Mouse (Mus musculus) lung, embryonic 15.5 days (tissue): ENCODE results near the gene Togaram1. TPM values are rescaled to one million over a fixed set of nuclear protein-coding genes. Genes with fewer than 3 reads are reported as not detected.

Experiments
- ATAC-seq: fragments of 200-750 bp; cut with Nextera tagmentation; 2 replicates; pipeline ENCODE4 v1.8.0; 2017; ENCODE audit warnings: moderate number of reproducible peaks, borderline replicate concordance; ENCODE audit not compliant: low FRiP score, low TSS enrichment; ENCODE audit errors: extremely low read depth
- H3K27ac ChIP-seq: fragments of 300-500 bp; sonication (generic); 2 replicates; pipeline ENCODE4 v1.5.1; 2015; ENCODE audit warnings: moderate library complexity, mild to moderate bottlenecking, inconsistent platforms
- H3K27me3 ChIP-seq: fragments of 300-500 bp; sonication (generic); 2 replicates; pipeline ENCODE4 v1.6.1; 2015; ENCODE audit warnings: inconsistent platforms
- H3K36me3 ChIP-seq: fragments of 300-500 bp; sonication (generic); 2 replicates; pipeline ENCODE4 v1.6.1; 2015; ENCODE audit warnings: inconsistent platforms
- H3K4me1 ChIP-seq: fragments of 300-500 bp; sonication (generic); 2 replicates; pipeline ENCODE4 v1.6.1; 2015; ENCODE audit warnings: inconsistent platforms
- H3K4me2 ChIP-seq: fragments of 300-500 bp; sonication (generic); 2 replicates; pipeline ENCODE4 v1.6.1; 2015; ENCODE audit warnings: inconsistent platforms, mild to moderate bottlenecking, moderate library complexity
- H3K4me3 ChIP-seq: fragments of 300-500 bp; sonication (generic); 2 replicates; pipeline ENCODE4 v1.5.1; 2015; ENCODE audit warnings: mild to moderate bottlenecking, inconsistent platforms
- H3K9ac ChIP-seq: fragments of 300-500 bp; sonication (generic); 2 replicates; pipeline ENCODE4 v1.6.1; 2015; ENCODE audit warnings: inconsistent platforms
- H3K9me3 ChIP-seq: fragments of 300-500 bp; sonication (generic); 2 replicates; pipeline ENCODE4 v1.6.1; 2016; ENCODE audit warnings: inconsistent platforms
- WGBS: fragments of 180-500 bp; shearing (Covaris S2); methylation state at CpG from one replicate; pipeline ENCODE4 v1.1.7; 2015; 5-methylcytosine and 5-hydroxymethylcytosine counted together
- polyA plus RNA-seq: library from polyadenylated mRNA; unstranded; fragments of >200 nt; fragmentation: Nextera tagmentation; extraction: Ambion mirVana; gene quantifications from 2 replicates; pipeline ENCODE4 v1.2.1, GENCODE M21; 2015

The Togaram1 gene
- polyA plus RNA-seq, 1 experiment from 2014 or later, result 26.5 TPM

DNA sequence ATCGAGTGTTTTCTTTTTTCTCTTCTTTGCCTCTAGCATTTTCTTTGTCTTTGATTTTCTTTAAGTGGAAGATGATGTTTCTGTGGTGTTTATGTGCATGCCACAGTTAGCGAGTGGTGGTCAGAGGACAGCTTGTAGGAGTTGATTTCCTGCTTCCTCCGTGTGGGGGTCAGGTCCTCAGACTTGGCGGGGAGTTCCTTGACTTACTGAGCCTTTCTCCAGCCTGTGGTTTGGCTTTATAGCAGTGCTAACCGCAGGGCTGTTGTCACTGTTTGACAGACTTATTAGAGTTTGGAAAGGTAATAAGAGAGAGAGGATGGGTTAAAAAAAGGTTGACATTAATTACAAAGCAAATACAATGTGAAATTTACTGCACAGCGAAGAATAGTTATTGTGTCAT is 10.0 kb downstream of the Togaram1 start:
- H3K9me3 ChIP-seq, result no peaks in the 10 kb centered on the region
- ATAC-seq, result no peak
- 49% methylated on average over 6 of the region's 6 CpGs for WGBS
- H3K36me3 ChIP-seq, result peaks cover 28% of the 10 kb centered on the region
- no peak overlapping the region for H3K4me2 ChIP-seq
- H3K27me3 ChIP-seq, result no peaks in the 10 kb centered on the region
- H3K9ac ChIP-seq, result no peak overlapping the region
- H3K4me3 ChIP-seq, result no peak overlapping the region
- H3K4me1 ChIP-seq, result peaks cover 13% of the 10 kb centered on the region
- no peak overlapping the region for H3K27ac ChIP-seq

DNA sequence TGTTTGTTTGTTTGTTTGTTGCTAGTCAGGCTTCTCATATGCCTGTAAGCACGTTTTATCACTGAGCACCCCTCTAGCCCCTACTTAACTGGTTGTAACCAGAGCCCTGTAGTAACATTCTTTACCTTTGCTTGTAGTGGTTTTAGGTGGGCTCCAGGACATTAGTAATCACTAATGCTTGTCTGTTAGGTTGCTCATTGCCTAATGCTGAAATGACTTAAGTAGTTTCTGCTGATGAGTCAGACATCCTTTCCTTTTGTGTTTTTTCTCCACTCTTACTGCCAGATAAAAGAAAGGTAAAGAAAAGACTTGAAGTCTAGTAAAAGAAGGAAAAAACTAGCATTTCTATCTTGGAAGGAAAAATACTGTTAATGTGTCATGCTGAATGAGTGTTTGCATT is 10.6 kb downstream of the Togaram1 start:
- Histone ChIP-seq H3K27ac (no peak overlapping the region), H3K9ac (no peak overlapping the region), H3K27me3 (no peaks in the 10 kb centered on the region), H3K4me3 (no peak overlapping the region), H3K9me3 (no peaks in the 10 kb centered on the region), H3K4me2 (no peak overlapping the region), H3K36me3 (peaks cover 29% of the 10 kb centered on the region), H3K4me1 (peaks cover 7% of the 10 kb centered on the region)
- WGBS, result 31% methylated on average over 1 of the region's 1 CpGs
- no peak for ATAC-seq

DNA sequence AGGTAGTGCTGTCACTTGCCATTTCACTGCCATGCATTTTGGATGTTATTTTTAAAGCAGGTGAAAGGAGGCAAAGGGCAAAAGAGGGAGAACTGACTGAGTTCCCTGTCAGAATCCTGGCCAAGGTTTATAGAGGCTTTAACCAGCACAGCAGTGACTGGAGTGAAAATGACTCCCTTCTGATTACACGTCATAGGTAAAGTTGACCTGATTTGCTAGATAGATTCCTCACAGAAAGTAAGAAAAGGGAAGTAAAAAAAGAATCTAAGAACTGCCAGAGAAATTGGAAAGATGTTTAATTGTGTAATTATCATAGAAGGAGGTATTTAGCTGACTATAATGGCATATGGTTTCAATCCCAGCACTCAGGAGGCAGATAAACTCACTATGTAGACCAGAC is 11.9 kb downstream of the Togaram1 start:
- ATAC-seq, result no peak
- Histone ChIP-seq H3K4me1 (no peaks in the 10 kb centered on the region), H3K9me3 (no peaks in the 10 kb centered on the region), H3K36me3 (peaks cover 33% of the 10 kb centered on the region), H3K9ac (no peak overlapping the region), H3K27ac (no peak overlapping the region), H3K27me3 (no peaks in the 10 kb centered on the region), H3K4me3 (no peak overlapping the region), H3K4me2 (no peak overlapping the region)
- 87% methylated on average over 1 of the region's 1 CpGs for WGBS

DNA sequence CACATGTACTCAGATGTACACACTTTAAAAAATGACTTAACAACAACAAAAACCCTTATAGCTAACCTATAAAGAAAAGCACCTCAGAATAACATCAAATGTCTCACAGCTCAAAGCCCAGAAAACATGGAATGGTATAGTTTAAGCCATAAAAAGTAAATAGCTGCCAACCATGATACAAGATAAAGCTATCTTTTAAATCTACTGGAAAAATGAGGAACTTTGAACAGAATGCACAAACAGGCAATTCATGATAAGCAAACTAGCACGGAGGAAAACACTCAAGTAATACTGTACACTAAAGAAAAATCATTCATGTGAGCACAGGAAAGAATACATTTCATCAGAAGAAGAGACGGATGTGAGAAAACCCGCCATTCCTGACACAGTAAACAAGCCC is 42.1 kb downstream of the Togaram1 start:
- Histone ChIP-seq H3K27me3 (no peaks in the 10 kb centered on the region), H3K36me3 (peaks cover 71% of the 10 kb centered on the region), H3K9ac (no peak overlapping the region), H3K4me2 (no peak overlapping the region), H3K27ac (no peak overlapping the region), H3K4me1 (no peaks in the 10 kb centered on the region), H3K9me3 (no peaks in the 10 kb centered on the region), H3K4me3 (no peak overlapping the region)
- WGBS, result 90% methylated on average over 3 of the region's 3 CpGs
- no peak for ATAC-seq

DNA sequence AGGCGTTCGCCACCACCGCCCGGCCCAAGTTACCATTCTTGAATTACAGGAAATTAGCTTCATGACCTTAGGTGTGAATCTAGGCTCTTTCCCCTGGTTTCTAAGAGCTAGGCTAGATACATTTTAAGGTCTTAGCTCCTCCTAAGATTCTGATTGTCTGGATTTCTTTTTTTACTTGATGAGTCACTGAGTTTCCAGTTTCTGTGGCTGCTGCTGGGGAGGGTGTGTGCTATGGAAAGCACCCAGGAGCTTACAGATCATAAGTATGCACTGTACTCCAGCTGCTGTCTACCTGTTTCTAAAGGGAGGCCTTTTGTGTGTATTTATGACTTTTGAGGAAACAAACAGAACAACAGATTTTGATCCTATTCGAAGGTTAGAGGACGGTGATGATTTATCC is 57.2 kb downstream of the Togaram1 start:
- Histone ChIP-seq H3K36me3 (peaks cover 9% of the 10 kb centered on the region), H3K4me3 (no peak overlapping the region), H3K27ac (no peak overlapping the region), H3K9ac (no peak overlapping the region), H3K4me2 (no peak overlapping the region), H3K9me3 (no peaks in the 10 kb centered on the region), H3K27me3 (no peaks in the 10 kb centered on the region), H3K4me1 (no peaks in the 10 kb centered on the region)
- 98% methylated on average over 6 of the region's 6 CpGs for WGBS
- no peak for ATAC-seq

DNA sequence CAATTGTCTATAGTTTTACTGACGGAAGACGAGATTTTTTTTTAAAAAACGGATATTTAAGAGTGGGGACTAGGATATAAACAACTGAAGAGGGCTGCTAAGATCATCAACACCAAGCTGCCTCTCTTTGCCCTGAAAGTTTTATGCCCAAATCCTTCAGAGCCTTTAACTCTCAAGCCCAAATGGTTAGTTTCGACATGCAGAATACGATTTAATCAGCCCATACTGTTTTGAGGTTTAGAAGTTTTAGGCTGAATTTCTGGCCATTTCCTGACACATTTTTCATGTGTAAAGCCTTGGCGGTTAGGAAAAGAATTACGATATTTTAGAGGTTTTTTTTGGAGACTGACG is 70.2 kb downstream of the Togaram1 start:
- H3K4me3 ChIP-seq, result peak overlapping the region; percentile 95
- peaks cover 22% of the 10 kb centered on the region for H3K4me1 ChIP-seq
- H3K36me3 ChIP-seq, result no peaks in the 10 kb centered on the region
- H3K4me2 ChIP-seq, result peak overlapping the region; percentile 60
- no peak overlapping the region; the same call in 1 of the 2 replicates for H3K9ac ChIP-seq
- no peaks in the 10 kb centered on the region for H3K27me3 ChIP-seq
- H3K9me3 ChIP-seq, result no peaks in the 10 kb centered on the region
- WGBS, result 46% methylated on average over 8 of the region's 8 CpGs
- H3K27ac ChIP-seq, result no peak overlapping the region
- no peak for ATAC-seq

DNA sequence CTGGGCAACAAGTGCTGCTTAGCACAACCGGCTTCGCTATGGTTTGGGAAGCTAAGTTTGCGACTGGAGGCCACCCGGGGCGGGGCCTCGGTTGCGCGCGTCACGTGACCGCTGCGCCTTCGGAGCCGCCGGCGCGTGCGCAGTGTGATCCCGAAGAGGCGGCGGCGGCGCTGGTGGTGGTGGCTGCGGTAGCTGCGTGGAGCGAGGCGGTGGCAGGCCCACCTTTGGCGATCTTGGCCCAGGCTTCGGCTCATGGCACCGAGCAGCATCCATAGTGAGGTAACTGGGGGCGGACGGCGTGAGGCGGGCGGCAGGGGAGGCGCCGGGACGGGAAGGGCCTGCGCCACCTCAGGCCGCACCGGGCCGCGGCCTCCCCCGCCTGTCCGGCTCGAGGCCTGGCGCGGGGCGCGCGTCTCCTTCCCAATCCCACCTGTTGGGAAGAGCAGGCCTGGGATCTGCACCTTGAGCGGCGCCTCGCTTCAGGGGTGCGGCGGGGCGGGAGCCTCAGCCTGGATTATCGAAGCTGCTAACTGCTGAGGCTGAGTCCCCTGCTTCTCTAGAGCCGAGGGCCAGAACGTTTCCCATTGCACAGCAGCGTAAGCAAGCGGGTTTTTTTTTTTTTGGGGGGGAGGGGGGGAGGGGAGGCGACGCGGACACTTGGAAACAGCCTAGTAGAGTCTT is 70.7 kb downstream of the Togaram1 start, which contains the start of gene Prpf39:
Gene Prpf39, plus strand, starts transcription at position 144 of the 681 bp plus-strand sequence.
- under 1% methylated on average over 64 of the region's 65 CpGs for WGBS
- ATAC-seq, result peak; percentile 98
- no peaks in the 10 kb centered on the region for H3K27me3 ChIP-seq
- peaks cover 22% of the 10 kb centered on the region for H3K4me1 ChIP-seq
- H3K9ac ChIP-seq, result peak within 1 kb of the TSS; percentile 97
- peak within 1 kb of the TSS; percentile 95 for H3K4me3 ChIP-seq
- H3K4me2 ChIP-seq, result peak within 1 kb of the TSS; percentile 60
- H3K9me3 ChIP-seq, result no peaks in the 10 kb centered on the region
- H3K36me3 ChIP-seq, result no peaks in the 10 kb centered on the region
- H3K27ac ChIP-seq, result peak within 1 kb of the TSS; percentile 76

DNA sequence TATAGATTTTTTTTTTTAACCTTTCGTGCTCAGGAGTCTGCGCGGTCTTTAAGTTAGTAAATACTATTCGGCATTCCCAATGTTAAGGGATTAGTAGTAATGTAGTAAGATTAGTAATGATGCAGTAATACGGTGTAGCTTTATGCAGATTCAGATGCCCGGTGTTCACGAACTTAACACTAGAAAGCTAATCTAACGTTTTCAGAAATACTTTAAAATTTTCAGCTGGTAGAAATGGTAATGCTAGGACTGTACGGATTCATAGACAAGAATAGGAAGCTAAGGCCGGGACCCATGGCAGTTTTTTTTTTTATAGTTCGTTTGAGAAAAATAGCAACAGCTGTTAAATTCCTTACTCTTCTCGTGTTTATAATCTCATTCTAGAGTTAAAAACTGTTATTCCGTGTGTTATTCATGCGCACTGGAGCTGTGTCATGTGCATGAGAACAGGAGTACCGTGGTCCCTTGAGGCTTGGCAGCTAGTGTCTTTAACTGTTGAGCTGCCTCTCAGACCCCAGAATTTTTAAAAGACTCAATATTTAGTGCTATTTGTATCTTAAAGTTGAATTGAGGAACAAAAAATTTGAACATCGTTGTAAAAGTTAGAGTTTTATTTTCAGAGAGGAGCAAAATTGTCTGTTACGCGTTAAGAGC is 71.4 kb downstream of the Togaram1 start:
- Histone ChIP-seq H3K9me3 (no peaks in the 10 kb centered on the region), H3K4me1 (peaks cover 22% of the 10 kb centered on the region), H3K4me3 (peak overlapping the region; percentile 95), H3K36me3 (peaks cover under 1% of the 10 kb centered on the region; the same call in 1 of the 2 replicates), H3K27me3 (no peaks in the 10 kb centered on the region), H3K4me2 (peak overlapping the region; percentile 60), H3K9ac (peak overlapping the region; percentile 97), H3K27ac (no peak overlapping the region)
- 12% methylated on average over 18 of the region's 18 CpGs for WGBS
- ATAC-seq, result no peak

DNA sequence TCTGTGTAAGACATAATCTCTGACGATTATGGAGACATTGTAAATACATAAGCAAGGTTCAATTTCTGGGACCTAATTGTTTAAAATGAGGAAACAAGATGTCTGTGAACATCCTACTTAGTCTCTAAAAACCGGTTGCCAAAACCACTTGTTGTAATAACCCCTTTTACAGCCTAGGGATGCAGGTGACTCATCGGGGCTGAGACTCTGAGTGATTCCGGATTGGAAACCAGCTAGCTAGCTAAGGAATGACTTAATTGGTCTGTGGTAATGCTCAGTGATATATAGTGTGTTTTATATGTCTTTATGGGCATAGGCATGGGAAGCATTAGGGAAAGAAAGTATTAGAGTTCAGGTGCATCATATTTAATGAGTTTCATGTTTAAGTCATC is 71.9 kb downstream of the Togaram1 start:
- Histone ChIP-seq H3K9ac (peak overlapping the region; percentile 97; the same call in 1 of the 2 replicates), H3K36me3 (peaks cover 6% of the 10 kb centered on the region; the same call in 1 of the 2 replicates), H3K27ac (no peak overlapping the region), H3K27me3 (no peaks in the 10 kb centered on the region), H3K9me3 (no peaks in the 10 kb centered on the region), H3K4me3 (peak overlapping the region; percentile 95), H3K4me1 (peaks cover 22% of the 10 kb centered on the region), H3K4me2 (peak overlapping the region; percentile 60)
- WGBS, result 28% methylated on average over 4 of the region's 4 CpGs
- ATAC-seq, result no peak

DNA sequence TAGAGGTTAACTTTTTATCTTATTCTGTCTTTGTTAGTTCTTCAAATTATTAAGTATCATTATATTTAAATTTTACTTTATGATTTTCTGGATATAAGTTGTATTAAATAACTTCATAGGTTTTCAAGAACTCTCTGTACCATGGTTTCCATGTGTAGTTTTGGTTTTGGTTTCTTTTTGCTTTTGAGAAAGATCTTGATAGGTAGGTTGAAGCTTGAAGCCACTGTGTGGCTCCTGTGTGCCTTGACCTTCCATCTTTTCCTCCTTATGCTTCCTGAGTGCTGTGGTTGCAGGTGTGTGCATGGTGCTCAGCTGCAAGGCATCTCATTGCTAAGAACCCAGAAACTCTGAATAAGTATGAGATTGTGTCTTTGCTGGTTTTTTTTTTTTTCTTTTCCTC is 83.2 kb downstream of the Togaram1 start:
- H3K27ac ChIP-seq, result no peak overlapping the region
- H3K27me3 ChIP-seq, result no peaks in the 10 kb centered on the region
- no peaks in the 10 kb centered on the region for H3K4me1 ChIP-seq
- H3K9ac ChIP-seq, result no peak overlapping the region
- peaks cover 33% of the 10 kb centered on the region for H3K36me3 ChIP-seq
- ATAC-seq, result no peak
- H3K9me3 ChIP-seq, result no peaks in the 10 kb centered on the region
- H3K4me2 ChIP-seq, result no peak overlapping the region
- no peak overlapping the region for H3K4me3 ChIP-seq

DNA sequence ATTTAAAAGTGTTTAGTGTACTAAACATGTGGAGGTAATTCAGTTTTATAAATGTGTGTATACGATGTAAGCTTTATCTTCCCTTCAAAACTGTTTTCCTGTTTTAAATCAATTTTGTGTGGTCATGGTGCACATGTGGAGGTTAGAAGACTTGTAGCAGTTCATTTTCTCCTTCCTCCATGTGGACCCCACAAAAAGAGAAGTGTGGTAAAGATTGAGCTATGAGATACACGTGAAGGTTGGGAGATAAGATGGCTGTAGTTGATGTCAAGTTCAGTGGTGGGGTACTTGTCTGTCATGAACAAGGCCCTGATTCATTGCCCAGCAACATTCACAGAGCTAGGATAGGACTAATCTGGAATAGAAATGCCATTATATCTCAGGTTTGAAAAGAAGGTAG is 92.6 kb downstream of the Togaram1 start:
- no peak for ATAC-seq
- Histone ChIP-seq H3K9ac (no peak overlapping the region), H3K4me1 (no peaks in the 10 kb centered on the region), H3K27me3 (no peaks in the 10 kb centered on the region), H3K27ac (no peak overlapping the region), H3K4me2 (no peak overlapping the region), H3K36me3 (peaks cover 58% of the 10 kb centered on the region), H3K9me3 (no peaks in the 10 kb centered on the region), H3K4me3 (no peak overlapping the region)
- WGBS, result 74% methylated on average over 2 of the region's 2 CpGs

DNA sequence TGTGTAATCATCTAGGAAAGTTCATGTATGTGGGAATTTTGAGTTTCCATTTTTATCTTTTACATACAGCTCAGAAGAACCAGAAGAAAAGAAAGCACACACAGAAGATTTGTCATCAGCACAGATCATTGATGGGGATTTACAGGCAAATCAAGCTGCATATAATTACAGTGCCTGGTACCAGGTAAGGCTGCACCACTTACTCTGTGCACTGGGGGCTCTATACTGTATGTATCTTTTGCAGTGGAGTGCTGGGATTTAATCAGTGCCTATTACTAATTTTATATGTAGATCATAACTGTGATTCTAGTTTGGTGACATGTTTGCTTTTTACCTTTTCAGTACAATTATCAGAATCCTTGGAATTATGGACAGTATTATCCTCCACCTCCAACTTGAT is 95.5 kb downstream of the Togaram1 start:
- Histone ChIP-seq H3K27me3 (no peaks in the 10 kb centered on the region), H3K27ac (no peak overlapping the region), H3K4me2 (no peak overlapping the region), H3K4me1 (no peaks in the 10 kb centered on the region), H3K36me3 (peaks cover 60% of the 10 kb centered on the region), H3K9me3 (no peaks in the 10 kb centered on the region), H3K9ac (no peak overlapping the region), H3K4me3 (no peak overlapping the region)
- no peak for ATAC-seq
